Mouse (Mus musculus) liver, embryonic 14.5 days (tissue): ENCODE results near the gene Ttc17. TPM values are rescaled to one million over a fixed set of nuclear protein-coding genes. Genes with fewer than 3 reads are reported as not detected.

Source experiments
- ATAC-seq: fragments of 200-750 bp; cut with Nextera tagmentation; 2 replicates; pipeline ENCODE4 v1.8.0; 2017; ENCODE audit warnings: moderate number of reproducible peaks, mild to moderate bottlenecking, moderate library complexity; ENCODE audit not compliant: insufficient read depth
- DNase-seq, 3 experiments: peaks; one replicate each; pipeline ENCODE4 v3.0.0-alpha.2; 2012 to 2013; ENCODE audit warnings: low read depth in 3 of 3, low spot score in 3 of 3
- H3K27ac ChIP-seq: fragments of 300-500 bp; sonication (generic); 2 replicates; pipeline ENCODE4 v1.5.1; 2014; ENCODE audit warnings: moderate library complexity, mild to moderate bottlenecking, control low read depth, inconsistent platforms
- H3K27me3 ChIP-seq: fragments of 300-500 bp; sonication (generic); 2 replicates; pipeline ENCODE4 v1.6.1; 2014; ENCODE audit warnings: mild to moderate bottlenecking, low read length, moderate library complexity; ENCODE audit not compliant: control insufficient read depth, insufficient read depth
- H3K36me3 ChIP-seq: fragments of 300-500 bp; sonication (generic); replicated peaks from 2 replicates; pipeline ENCODE4 v1.6.1; 2014; ENCODE audit warnings: low read depth; ENCODE audit not compliant: control insufficient read depth, insufficient read depth
- H3K4me1 ChIP-seq, 2 experiments: fragments of 200-500 bp in 1 of 2; fragments of 300-500 bp in 1 of 2; sonication (generic) in 1 of 2; replicated peaks; 2 replicates each; pipeline ENCODE4 v1.6.1; 2012 to 2014; ENCODE audit warnings: antibody characterized with exemption in 1 of 2, inconsistent platforms in 1 of 2, low read length in 1 of 2; ENCODE audit not compliant: control insufficient read depth in 2 of 2, insufficient read depth in 2 of 2
- H3K4me2 ChIP-seq: fragments of 300-500 bp; sonication (generic); 2 replicates; pipeline ENCODE4 v1.6.1; 2014; ENCODE audit warnings: low read depth, mild to moderate bottlenecking, control low read depth, moderate library complexity
- H3K4me3 ChIP-seq, 2 experiments: fragments of 200-500 bp in 1 of 2; fragments of 300-500 bp in 1 of 2; sonication (generic) in 1 of 2; 2 replicates each; pipeline ENCODE4 v1.5.1; 2012 to 2014; ENCODE audit warnings: low read depth in 2 of 2, low read length in 2 of 2, mild to moderate bottlenecking in 2 of 2, control low read depth in 1 of 2, inconsistent platforms in 1 of 2, moderate library complexity in 1 of 2; ENCODE audit not compliant: insufficient read depth in 1 of 2
- H3K9ac ChIP-seq: fragments of 300-500 bp; sonication (generic); replicated peaks from 2 replicates; pipeline ENCODE4 v1.6.1; 2014; ENCODE audit warnings: mild to moderate bottlenecking, control low read depth, moderate library complexity
- H3K9me3 ChIP-seq: fragments of 300-500 bp; sonication (generic); 2 replicates; pipeline ENCODE4 v1.6.1; 2016; ENCODE audit warnings: low read length, mixed read lengths; ENCODE audit not compliant: control insufficient read depth
- CTCF ChIP-seq: IDR thresholded peaks from 2 replicates; pipeline ENCODE4 v1.5.1; 2016; ENCODE audit warnings: antibody characterized with exemption, low read depth, control low read depth
- EP300 ChIP-seq: IDR thresholded peaks from 2 replicates; pipeline ENCODE4 v1.6.1; 2016; ENCODE audit warnings: antibody characterized with exemption, low read depth
- WGBS: fragments of 180-500 bp; shearing (Covaris S2); extraction: QIAGEN DNeasy Blood & Tissue Kit; methylation state at CpG from one replicate; pipeline ENCODE4 v1.1.7; 2014; ENCODE audit not compliant: insufficient replicate concordance; 5-methylcytosine and 5-hydroxymethylcytosine counted together
- microRNA counts: library from miRNA; unstranded; fragments of <30 nt; microRNA quantifications from one replicate; lab custom pipeline; 2016
- microRNA-seq: library from miRNA; unstranded; fragments of <30 nt; microRNA quantifications from one replicate; pipeline ENCODE4, GENCODE M21; 2016
- polyA plus RNA-seq, 2 experiments: library from polyadenylated mRNA; depleted of rRNA in 1 of 2; stranded (reverse) in 1 of 2; unstranded in 1 of 2; fragments of >200 nt; fragmentation: Nextera tagmentation in 1 of 2; extraction: Ambion mirVana in 1 of 2; gene quantifications; 2 replicates each; pipeline versions ENCODE4 v1.2.1 to v1.2.3; 2012 to 2014

The Ttc17 gene
- polyA plus RNA-seq, 2 experiments = 3.6 to 5.1 TPM

- Histone ChIP-seq H3K4me3 (no peak overlapping the region), H3K4me2 (no peak overlapping the region), H3K4me1 (peaks cover 0 to 4% of the 10 kb centered on the region in 2 experiments; a peak in 2 of 4 replicates), H3K27ac (no peak overlapping the region), H3K9ac (no peak overlapping the region), H3K36me3 (no peaks in the 10 kb centered on the region), H3K9me3 (no peaks in the 10 kb centered on the region), H3K27me3 (peaks cover 23% of the 10 kb centered on the region)
- ATAC-seq (no peak), DNase-seq (no peak)
- 2% methylated on average over 2 of the region's 2 CpGs for WGBS
- TF ChIP-seq EP300 (no peak), CTCF (no peak)
Observed at GRCm38 (mm10) chr2:94264006-94264405, 142.5 kb downstream of the Ttc17 start.

- under 1% methylated on average over 14 of the region's 14 CpGs for WGBS
- no peak overlapping the region for H3K27ac ChIP-seq
- ATAC-seq (no peak), DNase-seq (no peak)
- no peaks in the 10 kb centered on the region for H3K36me3 ChIP-seq
- no peak overlapping the region for H3K4me3 ChIP-seq
- peaks cover 23% of the 10 kb centered on the region for H3K27me3 ChIP-seq
- no peak overlapping the region for H3K9ac ChIP-seq
- H3K4me2 ChIP-seq = no peak overlapping the region
- peaks cover 0 to 4% of the 10 kb centered on the region in 2 experiments; a peak in 2 of 4 replicates for H3K4me1 ChIP-seq
- TF ChIP-seq CTCF (no peak), EP300 (no peak)
- no peaks in the 10 kb centered on the region for H3K9me3 ChIP-seq
Observed at GRCm38 (mm10) chr2:94263530-94263937, 143.0 kb downstream of the Ttc17 start.

- Histone ChIP-seq H3K9ac (no peak overlapping the region), H3K4me1 (peaks cover 0 to 4% of the 10 kb centered on the region in 2 experiments; a peak in 2 of 4 replicates), H3K4me3 (no peak overlapping the region), H3K27ac (no peak overlapping the region), H3K4me2 (no peak overlapping the region), H3K9me3 (no peaks in the 10 kb centered on the region), H3K27me3 (peaks cover 23% of the 10 kb centered on the region), H3K36me3 (no peaks in the 10 kb centered on the region)
- DNase-seq (no peak), ATAC-seq (no peak)
- WGBS = 3% methylated on average over 13 of the region's 13 CpGs
- TF ChIP-seq CTCF (no peak), EP300 (no peak)
Observed at GRCm38 (mm10) chr2:94262917-94263529, 143.5 kb downstream of the Ttc17 start.

GRCm38 (mm10) chr2:94254102-94254501 is 152.4 kb downstream of the Ttc17 start:
- H3K4me1 ChIP-seq = no peaks in the 10 kb centered on the region
- H3K4me2 ChIP-seq = no peak overlapping the region
- H3K36me3 ChIP-seq = no peaks in the 10 kb centered on the region
- DNase-seq (no peak), ATAC-seq (no peak)
- no peaks in the 10 kb centered on the region for H3K27me3 ChIP-seq
- H3K9ac ChIP-seq = no peak overlapping the region
- WGBS = 16% methylated on average over 3 of the region's 3 CpGs
- no peaks in the 10 kb centered on the region for H3K9me3 ChIP-seq
- no peak overlapping the region for H3K4me3 ChIP-seq
- H3K27ac ChIP-seq = no peak overlapping the region
- TF ChIP-seq CTCF (peak; percentile 45), EP300 (no peak)

MicroRNA genes within 50 kb of the gene (microRNA counts, 519-probe panel; counts per million panel counts)
- microRNA mmu-miR-670 (lab: Ali Mortazavi, UCI) = 69.9 counts per million

Small RNAs within 50 kb of the gene (microRNA-seq; reads per million reads assigned to microRNA genes)
- 1.7 reads per million for gene Mir670

Other genes starting within 250 kb of the Ttc17 start
- gene Hsd17b12, start 248.7 kb downstream of the Ttc17 start, polyA plus RNA-seq (2012; rRNA removed) = 20.5 and 31.7 TPM in 2 replicates
- 59.3 and 61.9 TPM in 2 replicates for gene Hsd17b12, start 248.7 kb downstream of the Ttc17 start, polyA plus RNA-seq (2014; fragmentation: Nextera tagmentation; extraction: Ambion mirVana)
- gene Api5, start 31.4 kb upstream of the Ttc17 start, polyA plus RNA-seq (2012; rRNA removed) = 18.7 and 29.1 TPM in 2 replicates
- 89.2 and 94.8 TPM in 2 replicates for gene Api5, start 31.4 kb upstream of the Ttc17 start, polyA plus RNA-seq (2014; fragmentation: Nextera tagmentation; extraction: Ambion mirVana)